Mouse (Mus musculus) liver, postnatal 0 days (tissue): ENCODE results near the gene Tmigd1.

Source experiments
- CTCF ChIP-seq: sonication (generic); IDR thresholded peaks from 2 replicates; pipeline ENCODE4 v1.5.1; 2016; ENCODE audit warnings: antibody characterized with exemption, low read depth
- EP300 ChIP-seq: IDR thresholded peaks from 2 replicates; pipeline ENCODE4 v1.6.1; 2016; ENCODE audit warnings: antibody characterized with exemption, low read depth, mild to moderate bottlenecking

- TF ChIP-seq CTCF (no peak), EP300 (no peak)
Observed at GRCm38 (mm10) chr11:76965703-76966102, 63.7 kb downstream of the Tmigd1 start.
